Mouse (Mus musculus): ENCODE measurements around the gene Csrnp1. TPM values are rescaled to one million over a fixed set of nuclear protein-coding genes. Genes with fewer than 3 reads are reported as not detected.

Gene Csrnp1
- polyA plus RNA-seq (2014; fragmentation: Nextera tagmentation; extraction: Ambion mirVana): 1.5 and 1.6 TPM in 2 replicates

GRCm38 (mm10) chr9:119984536-119985011 lies at the start of gene Csrnp1:
TSS of gene Csrnp1 (minus strand) at chr9:119984658.
- Histone ChIP-seq H3K36me3 (ENCODE audit: control insufficient read depth, insufficient read depth, low read length) (no peaks in the 10 kb centered on the region), H3K4me1 (ENCODE audit: control insufficient read depth, insufficient read depth, low read length) (peaks cover 43% of the 10 kb centered on the region), H3K9ac (ENCODE audit: low read length) (peak within 1 kb of the TSS; percentile 46), H3K27me3 (ENCODE audit: control insufficient read depth, insufficient read depth, low read length) (no peaks in the 10 kb centered on the region), H3K27ac (replicated peaks; ENCODE audit: low read depth, low read length) (no peak within 1 kb of the TSS), H3K4me2 (ENCODE audit: low read depth, severe bottlenecking) (peak within 1 kb of the TSS; percentile 96), H3K9me3 (ENCODE audit: control insufficient read depth, low read length) (no peaks in the 10 kb centered on the region), H3K4me3 (ENCODE audit: low read depth, low read length) (peak within 1 kb of the TSS; percentile 64)
- no peak for ATAC-seq (ENCODE audit: insufficient number of reproducible peaks, low FRiP score, low TSS enrichment, low read depth)
- WGBS: 10% methylated on average over 14 of the region's 14 CpGs
- DNase-seq (ENCODE audit: low spot score): peak; percentile 41

- DNase-seq (ENCODE audit: low spot score) (no peak), ATAC-seq (ENCODE audit: insufficient number of reproducible peaks, low FRiP score, low TSS enrichment, low read depth) (no peak)
- no peaks in the 10 kb centered on the region for H3K27me3 ChIP-seq (ENCODE audit: control insufficient read depth, insufficient read depth, low read length)
- no peak overlapping the region for H3K4me3 ChIP-seq (ENCODE audit: low read depth, low read length)
- H3K27ac ChIP-seq (replicated peaks; ENCODE audit: low read depth, low read length): no peak overlapping the region
- H3K9me3 ChIP-seq (ENCODE audit: control insufficient read depth, low read length): no peaks in the 10 kb centered on the region
- H3K36me3 ChIP-seq (ENCODE audit: control insufficient read depth, insufficient read depth, low read length): no peaks in the 10 kb centered on the region
- H3K4me2 ChIP-seq (ENCODE audit: low read depth, severe bottlenecking): no peak overlapping the region
- WGBS: 90% methylated on average over 6 of the region's 6 CpGs
- no peaks in the 10 kb centered on the region for H3K4me1 ChIP-seq (ENCODE audit: control insufficient read depth, insufficient read depth, low read length)
- H3K9ac ChIP-seq (ENCODE audit: low read length): no peak overlapping the region
Measured at GRCm38 (mm10) chr9:120032710-120033109, 48.3 kb upstream of the Csrnp1 start.

DNA sequence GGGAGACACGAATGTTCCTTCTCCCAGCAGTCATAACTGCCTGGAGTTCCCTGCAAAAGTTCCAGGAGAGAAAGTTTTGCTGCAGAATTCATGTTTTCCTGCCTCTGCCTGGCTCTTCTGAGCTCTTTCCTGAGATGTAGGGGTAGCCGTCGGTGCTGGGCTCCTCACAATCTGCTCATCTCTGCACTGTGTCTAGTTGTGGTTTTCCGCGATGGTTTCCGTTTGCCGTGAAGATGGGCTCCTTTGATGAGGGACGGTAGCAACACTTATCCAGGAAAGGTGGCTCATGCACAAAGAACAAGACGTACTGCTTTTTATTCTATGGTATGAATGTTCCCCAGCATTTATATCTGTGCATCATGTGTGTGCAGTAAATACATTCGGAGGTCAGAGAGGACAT lies 46.0 kb upstream of the Csrnp1 start:
- Histone ChIP-seq H3K4me3 (ENCODE audit: low read depth, low read length) (no peak overlapping the region), H3K9ac (ENCODE audit: low read length) (no peak overlapping the region), H3K27me3 (ENCODE audit: control insufficient read depth, insufficient read depth, low read length) (no peaks in the 10 kb centered on the region), H3K4me2 (ENCODE audit: low read depth, severe bottlenecking) (no peak overlapping the region), H3K9me3 (ENCODE audit: control insufficient read depth, low read length) (no peaks in the 10 kb centered on the region), H3K4me1 (ENCODE audit: control insufficient read depth, insufficient read depth, low read length) (no peaks in the 10 kb centered on the region), H3K27ac (replicated peaks; ENCODE audit: low read depth, low read length) (no peak overlapping the region), H3K36me3 (ENCODE audit: control insufficient read depth, insufficient read depth, low read length) (no peaks in the 10 kb centered on the region)
- DNase-seq (ENCODE audit: low spot score): no peak
- ATAC-seq (ENCODE audit: insufficient number of reproducible peaks, low FRiP score, low TSS enrichment, low read depth): no peak
- WGBS: 87% methylated on average over 10 of the region's 10 CpGs

DNA sequence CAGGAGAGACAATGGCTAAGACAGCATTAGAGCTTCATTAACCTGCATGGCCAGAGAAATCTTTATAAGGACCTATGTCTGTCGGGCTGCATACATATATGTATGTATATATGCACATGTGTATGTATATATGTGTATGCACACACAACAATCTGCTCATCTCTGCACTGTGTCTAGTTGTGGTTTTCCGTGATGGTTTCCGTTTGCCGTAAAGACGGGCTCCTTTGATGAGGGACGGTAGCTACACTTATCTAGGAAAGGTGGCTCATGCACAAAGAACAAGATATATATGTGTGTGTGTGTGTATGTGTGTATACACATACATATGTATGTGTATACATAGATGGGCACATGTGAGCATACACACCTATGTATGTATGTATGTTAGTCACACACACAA lies 45.4 kb upstream of the Csrnp1 start:
- H3K27ac ChIP-seq (replicated peaks; ENCODE audit: low read depth, low read length): no peak overlapping the region
- H3K36me3 ChIP-seq (ENCODE audit: control insufficient read depth, insufficient read depth, low read length): no peaks in the 10 kb centered on the region
- ATAC-seq (ENCODE audit: insufficient number of reproducible peaks, low FRiP score, low TSS enrichment, low read depth) (no peak), DNase-seq (ENCODE audit: low spot score) (no peak)
- no peak overlapping the region for H3K9ac ChIP-seq (ENCODE audit: low read length)
- no peak overlapping the region for H3K4me2 ChIP-seq (ENCODE audit: low read depth, severe bottlenecking)
- H3K27me3 ChIP-seq (ENCODE audit: control insufficient read depth, insufficient read depth, low read length): no peaks in the 10 kb centered on the region
- 94% methylated on average over 6 of the region's 6 CpGs for WGBS
- no peaks in the 10 kb centered on the region for H3K9me3 ChIP-seq (ENCODE audit: control insufficient read depth, low read length)
- no peaks in the 10 kb centered on the region for H3K4me1 ChIP-seq (ENCODE audit: control insufficient read depth, insufficient read depth, low read length)
- H3K4me3 ChIP-seq (ENCODE audit: low read depth, low read length): no peak overlapping the region

DNA sequence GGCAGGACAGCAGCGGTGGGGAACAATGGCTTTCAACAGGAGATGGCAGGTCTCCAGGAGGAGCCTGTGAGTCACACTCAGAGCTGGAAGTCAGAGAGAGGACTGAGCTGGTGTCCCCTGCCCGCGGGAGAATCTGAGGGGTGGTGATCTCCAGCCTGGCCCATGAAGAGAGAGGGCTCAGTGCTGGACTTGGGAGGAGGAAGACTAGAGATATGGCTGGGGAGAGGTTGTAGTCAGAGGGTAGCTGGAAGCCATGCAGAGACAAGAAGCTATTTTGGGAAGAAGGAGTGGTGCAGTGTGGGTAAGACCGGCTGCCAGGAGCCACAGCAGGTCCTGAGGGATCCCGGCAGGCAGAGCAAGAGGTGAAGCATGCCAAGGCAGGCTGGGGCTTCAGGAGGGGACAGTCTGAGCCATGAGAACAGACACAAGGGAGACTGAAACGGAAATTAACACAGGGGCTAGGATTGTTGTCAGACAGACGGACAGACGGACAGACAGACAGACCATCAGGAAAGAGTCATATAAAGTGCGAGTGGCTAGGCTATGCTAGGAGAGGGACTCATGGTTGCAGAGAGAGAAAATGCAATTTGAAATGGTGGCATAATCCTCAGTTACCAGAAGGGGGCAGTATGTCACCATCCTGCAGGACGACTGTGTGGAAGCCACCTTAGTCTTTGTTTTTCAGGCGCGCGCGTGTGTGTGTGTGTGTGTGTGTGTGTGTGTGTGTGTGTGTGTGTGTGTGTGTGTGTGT lies 43.1 kb upstream of the Csrnp1 start:
- no peak overlapping the region for H3K4me2 ChIP-seq (ENCODE audit: low read depth, severe bottlenecking)
- H3K27me3 ChIP-seq (ENCODE audit: control insufficient read depth, insufficient read depth, low read length): no peaks in the 10 kb centered on the region
- H3K27ac ChIP-seq (replicated peaks; ENCODE audit: low read depth, low read length): no peak overlapping the region
- 30% methylated on average over 14 of the region's 14 CpGs for WGBS
- H3K9me3 ChIP-seq (ENCODE audit: control insufficient read depth, low read length): no peaks in the 10 kb centered on the region
- DNase-seq (ENCODE audit: low spot score): peak; percentile 59
- no peaks in the 10 kb centered on the region for H3K4me1 ChIP-seq (ENCODE audit: control insufficient read depth, insufficient read depth, low read length)
- ATAC-seq (ENCODE audit: insufficient number of reproducible peaks, low FRiP score, low TSS enrichment, low read depth): peak; percentile 62; the same call in 1 of the 2 replicates
- no peak overlapping the region for H3K9ac ChIP-seq (ENCODE audit: low read length)
- no peaks in the 10 kb centered on the region for H3K36me3 ChIP-seq (ENCODE audit: control insufficient read depth, insufficient read depth, low read length)
- no peak overlapping the region for H3K4me3 ChIP-seq (ENCODE audit: low read depth, low read length)

- Histone ChIP-seq H3K4me2 (ENCODE audit: low read depth, severe bottlenecking) (no peak overlapping the region), H3K9ac (ENCODE audit: low read length) (no peak overlapping the region), H3K27ac (replicated peaks; ENCODE audit: low read depth, low read length) (no peak overlapping the region), H3K4me3 (ENCODE audit: low read depth, low read length) (no peak overlapping the region), H3K36me3 (ENCODE audit: control insufficient read depth, insufficient read depth, low read length) (no peaks in the 10 kb centered on the region), H3K9me3 (ENCODE audit: control insufficient read depth, low read length) (no peaks in the 10 kb centered on the region), H3K4me1 (ENCODE audit: control insufficient read depth, insufficient read depth, low read length) (no peaks in the 10 kb centered on the region), H3K27me3 (ENCODE audit: control insufficient read depth, insufficient read depth, low read length) (no peaks in the 10 kb centered on the region)
- 82% methylated on average over 5 of the region's 5 CpGs for WGBS
- no peak for ATAC-seq (ENCODE audit: insufficient number of reproducible peaks, low FRiP score, low TSS enrichment, low read depth)
- no peak for DNase-seq (ENCODE audit: low spot score)
Measured at GRCm38 (mm10) chr9:120024625-120025024, 40.2 kb upstream of the Csrnp1 start.

GRCm38 (mm10) chr9:120024171-120024570 lies 39.7 kb upstream of the Csrnp1 start:
- H3K4me3 ChIP-seq (ENCODE audit: low read depth, low read length): no peak overlapping the region
- H3K4me1 ChIP-seq (ENCODE audit: control insufficient read depth, insufficient read depth, low read length): no peaks in the 10 kb centered on the region
- no peaks in the 10 kb centered on the region for H3K27me3 ChIP-seq (ENCODE audit: control insufficient read depth, insufficient read depth, low read length)
- DNase-seq (ENCODE audit: low spot score) (no peak), ATAC-seq (ENCODE audit: insufficient number of reproducible peaks, low FRiP score, low TSS enrichment, low read depth) (no peak)
- H3K9ac ChIP-seq (ENCODE audit: low read length): no peak overlapping the region
- no peak overlapping the region for H3K4me2 ChIP-seq (ENCODE audit: low read depth, severe bottlenecking)
- H3K36me3 ChIP-seq (ENCODE audit: control insufficient read depth, insufficient read depth, low read length): no peaks in the 10 kb centered on the region
- H3K27ac ChIP-seq (replicated peaks; ENCODE audit: low read depth, low read length): no peak overlapping the region
- H3K9me3 ChIP-seq (ENCODE audit: control insufficient read depth, low read length): no peaks in the 10 kb centered on the region
- 88% methylated on average over 10 of the region's 10 CpGs for WGBS

GRCm38 (mm10) chr9:120023086-120023811 lies 38.8 kb upstream of the Csrnp1 start, which contains the start of gene Xirp1:
TSS of gene Xirp1 (minus strand) at chr9:120023598.
- DNase-seq (ENCODE audit: low spot score) (no peak), ATAC-seq (ENCODE audit: insufficient number of reproducible peaks, low FRiP score, low TSS enrichment, low read depth) (no peak)
- Histone ChIP-seq H3K4me3 (ENCODE audit: low read depth, low read length) (no peak within 1 kb of the TSS), H3K9ac (ENCODE audit: low read length) (no peak within 1 kb of the TSS), H3K27ac (replicated peaks; ENCODE audit: low read depth, low read length) (no peak within 1 kb of the TSS), H3K4me2 (ENCODE audit: low read depth, severe bottlenecking) (no peak within 1 kb of the TSS), H3K36me3 (ENCODE audit: control insufficient read depth, insufficient read depth, low read length) (no peaks in the 10 kb centered on the region), H3K27me3 (ENCODE audit: control insufficient read depth, insufficient read depth, low read length) (no peaks in the 10 kb centered on the region), H3K4me1 (ENCODE audit: control insufficient read depth, insufficient read depth, low read length) (no peaks in the 10 kb centered on the region), H3K9me3 (ENCODE audit: control insufficient read depth, low read length) (no peaks in the 10 kb centered on the region)
- 89% methylated on average over 18 of the region's 18 CpGs for WGBS

All from limb, embryonic 11.5 days (tissue).